Mouse (Mus musculus): Measurements from ENCODE around the gene Vps33b. TPM values are rescaled to one million over a fixed set of nuclear protein-coding genes. Genes with fewer than 3 reads are reported as not detected.

Gene Vps33b
- polyA plus RNA-seq, 1 experiment from 2014 or later: 9.0 TPM

- peak within 1 kb of the TSS; percentile 77 for H3K4me3 ChIP-seq
- no peaks in the 10 kb centered on the region for H3K36me3 ChIP-seq
- H3K9ac ChIP-seq: peak within 1 kb of the TSS; percentile 82
- H3K4me2 ChIP-seq: peak within 1 kb of the TSS; percentile 92
- under 1% methylated on average over 48 of the region's 48 CpGs for WGBS (ENCODE audit: insufficient replicate concordance)
- no peaks in the 10 kb centered on the region; the same call in 1 of the 2 replicates for H3K27me3 ChIP-seq (replicated peaks)
- H3K27ac ChIP-seq: peak within 1 kb of the TSS; percentile 79
- H3K9me3 ChIP-seq (replicated peaks): no peaks in the 10 kb centered on the region
- ATAC-seq: peak; percentile 97
- peaks cover 23% of the 10 kb centered on the region for H3K4me1 ChIP-seq
These were observed 23.2 kb upstream of the Vps33b start, which contains the start of gene Ttll13 for GRCm38 (mm10) chr7:80246148-80246721. Gene Ttll13 (plus strand): TSS chr7:80246376.

GRCm38 (mm10) chr7:80246859-80247258 is 22.6 kb upstream of the Vps33b start:
- 16% methylated on average over 7 of the region's 7 CpGs for WGBS (ENCODE audit: insufficient replicate concordance)
- Histone ChIP-seq H3K27me3 (replicated peaks) (peaks cover 4% of the 10 kb centered on the region), H3K9me3 (replicated peaks) (no peaks in the 10 kb centered on the region), H3K4me3 (peak overlapping the region; percentile 77), H3K9ac (peak overlapping the region; percentile 82), H3K36me3 (no peaks in the 10 kb centered on the region), H3K4me1 (peaks cover 26% of the 10 kb centered on the region), H3K4me2 (peak overlapping the region; percentile 92), H3K27ac (peak overlapping the region; percentile 79; the same call in 1 of the 2 replicates)
- ATAC-seq: no peak

DNA sequence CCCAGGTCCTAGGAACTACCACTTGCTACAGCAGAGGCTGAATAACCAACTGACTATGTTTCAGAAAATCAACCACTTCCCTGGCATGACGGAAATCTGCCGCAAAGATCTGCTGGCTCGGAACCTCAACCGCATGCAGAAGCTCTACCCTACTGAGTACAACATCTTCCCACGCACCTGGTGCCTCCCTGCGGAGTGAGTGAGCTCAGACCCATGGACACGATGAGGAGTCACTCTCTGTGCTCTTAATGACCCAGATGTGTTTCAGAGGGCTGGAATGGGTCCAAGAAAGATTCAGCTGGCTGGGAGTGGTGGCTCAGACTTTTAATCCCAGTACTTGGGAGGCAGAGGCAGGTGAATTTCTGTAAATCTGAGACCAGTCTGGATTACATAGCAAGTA is 17.0 kb upstream of the Vps33b start:
- peaks cover 25% of the 10 kb centered on the region for H3K4me1 ChIP-seq
- 78% methylated on average over 7 of the region's 7 CpGs for WGBS (ENCODE audit: insufficient replicate concordance)
- no peak overlapping the region for H3K9ac ChIP-seq
- no peaks in the 10 kb centered on the region for H3K36me3 ChIP-seq
- no peak overlapping the region for H3K4me3 ChIP-seq
- ATAC-seq: no peak
- no peak overlapping the region for H3K27ac ChIP-seq
- no peaks in the 10 kb centered on the region for H3K9me3 ChIP-seq (replicated peaks)
- peaks cover 10% of the 10 kb centered on the region for H3K27me3 ChIP-seq (replicated peaks)
- H3K4me2 ChIP-seq: no peak overlapping the region

DNA sequence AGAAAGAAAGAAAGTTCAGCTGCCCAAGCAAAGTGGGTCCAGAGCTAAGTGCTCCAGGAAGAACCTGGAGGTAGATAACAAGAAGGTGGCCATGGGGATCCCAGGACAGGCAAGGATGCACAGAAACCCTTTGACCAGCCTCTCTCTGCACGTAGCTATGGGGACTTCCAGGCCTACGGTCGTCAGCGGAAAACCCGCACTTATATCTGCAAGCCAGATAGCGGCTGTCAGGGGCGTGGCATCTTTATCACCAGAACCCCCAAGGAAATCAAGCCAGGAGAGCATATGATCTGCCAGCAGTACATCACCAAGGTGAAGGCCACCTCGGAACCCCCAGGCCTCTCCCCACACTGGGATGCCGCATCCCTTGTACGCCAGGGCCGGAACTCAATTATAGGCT is 16.6 kb upstream of the Vps33b start:
- Histone ChIP-seq H3K4me2 (no peak overlapping the region), H3K9me3 (replicated peaks) (no peaks in the 10 kb centered on the region)
- no peak for ATAC-seq

GRCm38 (mm10) chr7:80255981-80256380 is 13.5 kb upstream of the Vps33b start:
- no peak for ATAC-seq
- no peaks in the 10 kb centered on the region for H3K9me3 ChIP-seq (replicated peaks)
- H3K4me2 ChIP-seq: no peak overlapping the region
- WGBS (ENCODE audit: insufficient replicate concordance): 55% methylated on average over 2 of the region's 2 CpGs
- H3K27me3 ChIP-seq (replicated peaks): peaks cover 19% of the 10 kb centered on the region
- H3K4me1 ChIP-seq: peaks cover 37% of the 10 kb centered on the region
- H3K36me3 ChIP-seq: no peaks in the 10 kb centered on the region
- no peak overlapping the region for H3K9ac ChIP-seq
- no peak overlapping the region for H3K4me3 ChIP-seq
- H3K27ac ChIP-seq: no peak overlapping the region

More for the DNA sequence above, 16.6 kb upstream of the Vps33b start:
- H3K27me3 ChIP-seq (replicated peaks): peaks cover 10% of the 10 kb centered on the region
- H3K36me3 ChIP-seq: no peaks in the 10 kb centered on the region
- no peak overlapping the region for H3K27ac ChIP-seq
- WGBS (ENCODE audit: insufficient replicate concordance): 42% methylated on average over 11 of the region's 11 CpGs
- H3K4me3 ChIP-seq: no peak overlapping the region
- no peak overlapping the region for H3K9ac ChIP-seq
- peaks cover 30% of the 10 kb centered on the region for H3K4me1 ChIP-seq

GRCm38 (mm10) chr7:80257706-80258105 is 11.7 kb upstream of the Vps33b start:
- no peak for ATAC-seq
- Histone ChIP-seq H3K9ac (no peak overlapping the region), H3K4me1 (peaks cover 32% of the 10 kb centered on the region), H3K4me2 (no peak overlapping the region), H3K27me3 (replicated peaks) (peaks cover 9% of the 10 kb centered on the region), H3K36me3 (no peaks in the 10 kb centered on the region), H3K9me3 (replicated peaks) (no peaks in the 10 kb centered on the region), H3K4me3 (no peak overlapping the region), H3K27ac (no peak overlapping the region)
- WGBS (ENCODE audit: insufficient replicate concordance): 60% methylated on average over 2 of the region's 2 CpGs

GRCm38 (mm10) chr7:80260625-80261371 is 8.7 kb upstream of the Vps33b start, which contains the start of gene Ngrn:
Gene Ngrn (plus strand): TSS chr7:80261215.
- Histone ChIP-seq H3K4me2 (peak within 1 kb of the TSS; percentile 85), H3K9ac (peak within 1 kb of the TSS; percentile 82), H3K9me3 (replicated peaks) (no peaks in the 10 kb centered on the region), H3K27ac (peak within 1 kb of the TSS; percentile 88), H3K4me1 (peaks cover 31% of the 10 kb centered on the region), H3K36me3 (peaks cover 29% of the 10 kb centered on the region), H3K4me3 (peak within 1 kb of the TSS; percentile 76), H3K27me3 (replicated peaks) (peaks cover 9% of the 10 kb centered on the region)
- WGBS (ENCODE audit: insufficient replicate concordance): 22% methylated on average over 40 of the region's 40 CpGs
- ATAC-seq: peak; percentile 87

GRCm38 (mm10) chr7:80261372-80261990 is 8.0 kb upstream of the Vps33b start:
- Histone ChIP-seq H3K4me2 (peak overlapping the region; percentile 85), H3K9ac (peak overlapping the region; percentile 82), H3K36me3 (peaks cover 35% of the 10 kb centered on the region), H3K27ac (peak overlapping the region; percentile 88), H3K27me3 (replicated peaks) (peaks cover 9% of the 10 kb centered on the region), H3K4me1 (peaks cover 31% of the 10 kb centered on the region), H3K4me3 (peak overlapping the region; percentile 76), H3K9me3 (replicated peaks) (no peaks in the 10 kb centered on the region)
- peak; percentile 71 for ATAC-seq
- under 1% methylated on average over 32 of the region's 32 CpGs for WGBS (ENCODE audit: insufficient replicate concordance)

GRCm38 (mm10) chr7:80264606-80265005 is 4.8 kb upstream of the Vps33b start:
- H3K9ac ChIP-seq: no peak overlapping the region
- no peaks in the 10 kb centered on the region for H3K27me3 ChIP-seq (replicated peaks)
- H3K4me3 ChIP-seq: no peak overlapping the region
- peaks cover 45% of the 10 kb centered on the region for H3K36me3 ChIP-seq
- peaks cover 34% of the 10 kb centered on the region for H3K4me1 ChIP-seq
- no peak overlapping the region for H3K4me2 ChIP-seq
- 89% methylated on average over 12 of the region's 12 CpGs for WGBS (ENCODE audit: insufficient replicate concordance)
- H3K9me3 ChIP-seq (replicated peaks): no peaks in the 10 kb centered on the region
- ATAC-seq: no peak
- no peak overlapping the region for H3K27ac ChIP-seq

DNA sequence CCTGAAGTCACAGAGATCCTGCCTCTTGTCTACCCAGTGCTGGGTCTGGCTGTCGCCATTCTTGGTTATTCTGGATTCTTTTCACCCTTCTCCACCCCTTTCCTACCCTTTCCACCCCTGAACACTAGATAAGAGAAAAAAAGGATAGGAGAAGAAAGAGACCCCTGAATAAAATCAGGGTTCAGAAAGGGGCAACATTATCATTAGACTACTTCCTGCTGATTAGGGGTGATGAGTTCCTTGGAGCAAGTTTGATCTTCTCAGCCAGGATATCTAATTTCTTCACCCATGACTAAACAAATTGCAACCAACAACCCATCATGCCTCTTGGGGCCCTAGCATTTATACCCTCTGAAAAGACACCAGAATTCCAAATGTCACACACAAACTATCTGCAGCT is 1.7 kb upstream of the Vps33b start:
- H3K9ac ChIP-seq: no peak overlapping the region
- H3K4me2 ChIP-seq: no peak overlapping the region
- 72% methylated on average over 1 of the region's 1 CpGs for WGBS (ENCODE audit: insufficient replicate concordance)
- H3K36me3 ChIP-seq: peaks cover 53% of the 10 kb centered on the region
- H3K4me1 ChIP-seq: peaks cover 39% of the 10 kb centered on the region
- no peak overlapping the region for H3K4me3 ChIP-seq
- no peak for ATAC-seq
- H3K27me3 ChIP-seq (replicated peaks): no peaks in the 10 kb centered on the region
- H3K9me3 ChIP-seq (replicated peaks): no peaks in the 10 kb centered on the region
- H3K27ac ChIP-seq: no peak overlapping the region

GRCm38 (mm10) chr7:80269751-80270255 is 354 bp downstream of the Vps33b start:
- Histone ChIP-seq H3K36me3 (peaks cover 55% of the 10 kb centered on the region), H3K4me2 (peak overlapping the region; percentile 88), H3K4me3 (peak overlapping the region; percentile 81), H3K27me3 (replicated peaks) (no peaks in the 10 kb centered on the region), H3K4me1 (peaks cover 33% of the 10 kb centered on the region), H3K9ac (peak overlapping the region; percentile 86), H3K27ac (peak overlapping the region; percentile 75), H3K9me3 (replicated peaks) (no peaks in the 10 kb centered on the region)
- WGBS (ENCODE audit: insufficient replicate concordance): under 1% methylated on average over 23 of the region's 23 CpGs
- ATAC-seq: peak; percentile 72

- WGBS (ENCODE audit: insufficient replicate concordance): 65% methylated on average over 2 of the region's 2 CpGs
These were observed 4.0 kb downstream of the Vps33b start for GRCm38 (mm10) chr7:80273456-80273855.

More at GRCm38 (mm10) chr7:80273456-80273855, 4.0 kb downstream of the Vps33b start:
- H3K9ac ChIP-seq: no peak overlapping the region
- ATAC-seq: no peak
- peaks cover 37% of the 10 kb centered on the region for H3K4me1 ChIP-seq
- no peaks in the 10 kb centered on the region for H3K9me3 ChIP-seq (replicated peaks)
- no peaks in the 10 kb centered on the region for H3K27me3 ChIP-seq (replicated peaks)
- no peak overlapping the region for H3K4me3 ChIP-seq
- H3K36me3 ChIP-seq: peaks cover 63% of the 10 kb centered on the region
- no peak overlapping the region for H3K4me2 ChIP-seq
- no peak overlapping the region for H3K27ac ChIP-seq

Data from liver, embryonic 12.5 days (tissue).